Mouse (Mus musculus) liver, postnatal 0 days (tissue): ENCODE results near the gene Gm6121. TPM values are rescaled to one million over a fixed set of nuclear protein-coding genes. Genes with fewer than 3 reads are reported as not detected.
"Not testable (repeated sequence)": the region's sequence is repeated elsewhere in the genome, so short reads cannot be mapped to it uniquely, and the experiment has no call there.

Source experiments
- ATAC-seq: fragments of 200-750 bp; cut with Nextera tagmentation; 2 replicates; pipeline ENCODE4 v1.8.0; 2017; ENCODE audit warnings: mild to moderate bottlenecking, moderate library complexity
- DNase-seq: peaks from one replicate; pipeline ENCODE4 v3.0.0-alpha.2; 2016
- H3K27ac ChIP-seq: fragments of 300-500 bp; sonication (generic); 2 replicates; pipeline ENCODE4 v1.5.1; 2014; ENCODE audit warnings: antibody characterized with exemption, moderate library complexity, mild to moderate bottlenecking, low read depth
- H3K27me3 ChIP-seq: fragments of 300-500 bp; sonication (generic); 2 replicates; pipeline ENCODE4 v1.6.1; 2014; ENCODE audit warnings: low read length, control low read depth, mixed read lengths; ENCODE audit not compliant: insufficient read depth
- H3K36me3 ChIP-seq: fragments of 300-500 bp; sonication (generic); replicated peaks from 2 replicates; pipeline ENCODE4 v1.6.1; 2014; ENCODE audit warnings: mild to moderate bottlenecking, control low read depth, low read length, moderate library complexity, mixed read lengths; ENCODE audit not compliant: insufficient read depth
- H3K4me1 ChIP-seq: fragments of 300-500 bp; sonication (generic); 2 replicates; pipeline ENCODE4 v1.6.1; 2014; ENCODE audit warnings: antibody characterized with exemption, mild to moderate bottlenecking, control low read depth; ENCODE audit not compliant: insufficient read depth
- H3K4me2 ChIP-seq: fragments of 300-500 bp; sonication (generic); 2 replicates; pipeline ENCODE4 v1.6.1; 2014; ENCODE audit warnings: low read depth, mild to moderate bottlenecking, low read length, moderate library complexity, mixed read lengths
- H3K4me3 ChIP-seq: fragments of 300-500 bp; sonication (generic); 2 replicates; pipeline ENCODE4 v1.5.1; 2014; ENCODE audit warnings: low read depth, low read length
- H3K9ac ChIP-seq: fragments of 300-500 bp; sonication (generic); replicated peaks from 2 replicates; pipeline ENCODE4 v1.6.1; 2014; ENCODE audit warnings: mild to moderate bottlenecking, moderate library complexity
- H3K9me3 ChIP-seq: fragments of 300-500 bp; sonication (generic); 2 replicates; pipeline ENCODE4 v1.6.1; 2016; ENCODE audit warnings: mild to moderate bottlenecking, control low read depth, low read length, mixed read lengths
- WGBS: fragments of 180-500 bp; shearing (Covaris S2); extraction: QIAGEN DNeasy Blood & Tissue Kit; methylation state at CpG from one replicate; pipeline ENCODE4 v1.1.7; 2014; ENCODE audit not compliant: insufficient replicate concordance; 5-methylcytosine and 5-hydroxymethylcytosine counted together
- polyA plus RNA-seq: library from polyadenylated mRNA; unstranded; fragments of >200 nt; fragmentation: Nextera tagmentation; extraction: Ambion mirVana; gene quantifications from 2 replicates; pipeline ENCODE4 v1.2.1, GENCODE M21; 2015

The Gm6121 gene
- not detected in 2 replicates for polyA plus RNA-seq

- H3K4me1 ChIP-seq, H3K27ac ChIP-seq, H3K27me3 ChIP-seq, H3K4me2 ChIP-seq, DNase-seq, ATAC-seq, H3K4me3 ChIP-seq, H3K9ac ChIP-seq, H3K36me3 ChIP-seq, H3K9me3 ChIP-seq: not testable (repeated sequence)
- no CpG with 5 or more reads among the region's 5 CpGs for WGBS
Measured at GRCm38 (mm10) chrX:26935597-26935996, at the start of gene Gm6121. TSS of gene Gm6121 (minus strand) at chrX:26935697.

Other genes starting within 250 kb of the Gm6121 start
- gene Gm14525, start 233.1 kb downstream of the Gm6121 start, polyA plus RNA-seq, result not detected in 2 replicates